ENCODE assay signal across 24 mouse cellular contexts in the genomic region with DNA sequence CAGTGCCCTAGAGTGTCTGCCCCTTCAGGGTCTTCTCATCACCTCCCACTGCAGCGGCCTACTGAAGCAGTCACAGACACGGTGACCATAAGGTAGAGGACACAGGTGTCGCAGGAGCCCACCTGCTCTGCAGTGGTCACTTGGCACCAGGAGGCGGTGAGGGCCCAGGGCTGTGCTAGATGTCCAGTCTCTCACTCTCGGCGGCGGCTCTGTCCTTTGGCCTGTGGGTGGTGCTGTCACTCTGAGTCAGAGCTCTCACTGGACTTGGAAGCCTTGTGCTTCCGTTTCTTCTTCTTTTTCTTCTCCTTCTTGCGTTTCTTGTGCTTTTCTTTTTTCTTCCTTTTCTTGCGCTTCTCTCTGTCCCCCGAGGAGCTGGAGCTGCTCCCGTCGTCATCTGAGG. TPM values are rescaled to one million over a fixed set of nuclear protein-coding genes. Genes with fewer than 3 reads are reported as not detected.
DNase-seq lines count a peak whose midpoint lies in the region; ATAC-seq and TF ChIP-seq lines count a peak whose summit lies in the region.
"Had no signal": no experiment of that assay in that cellular context is flagged by ENCODE, and none has a peak within 500 bp of the region (broad histone marks: within the 10 kb centered on the region; RNA-seq: fewer than 3 reads in every experiment).

No protein-coding gene starts in this region.

- peak; percentile 70; the same call in 1 of the 2 replicates for ATAC-seq in cerebellum, adult (ENCODE audit: insufficient number of reproducible peaks, low FRiP score, low TSS enrichment)
- ATAC-seq in hindbrain, postnatal 0 days = no peak
- ATAC-seq in hindbrain, embryonic 16.5 days = no peak
- ATAC-seq in lung, embryonic 14.5 days (ENCODE audit: insufficient read depth) = no peak
- ATAC-seq: midbrain, embryonic 15.5 days had no signal

- TF ChIP-seq POLR2A in lung, adult 2 months (IDR thresholded peaks at IDR 0.05; ENCODE audit: borderline replicate concordance, extremely low read depth, low read depth, low read length) = no peak
- no peak for TF ChIP-seq POLR2A in bone marrow, adult 2 months (IDR thresholded peaks at IDR 0.05; ENCODE audit: borderline replicate concordance, control insufficient read depth, low read depth, low read length)

- H3K36me3 ChIP-seq in hindbrain, postnatal 0 days (ENCODE audit: insufficient read depth, low read length) = peaks cover 59% of the 10 kb centered on the region
- H3K36me3 ChIP-seq in hindbrain, embryonic 16.5 days (ENCODE audit: control insufficient read depth, insufficient read depth, low read length) = peaks cover 41% of the 10 kb centered on the region
- H3K36me3 ChIP-seq in lung, embryonic 14.5 days (ENCODE audit: insufficient read depth) = peaks cover 70% of the 10 kb centered on the region

- H3K9me3 ChIP-seq in hindbrain, postnatal 0 days (ENCODE audit: low read length) = no peaks in the 10 kb centered on the region
- no peaks in the 10 kb centered on the region for H3K9me3 ChIP-seq in hindbrain, embryonic 16.5 days (ENCODE audit: control insufficient read depth, low read length)
- H3K9me3 ChIP-seq in lung, embryonic 14.5 days (ENCODE audit: low read depth, low read length) = no peaks in the 10 kb centered on the region
- H3K9me3 ChIP-seq: embryonic facial prominence, embryonic 13.5 days; forebrain, embryonic 10.5 days; heart, embryonic 13.5 days; liver, embryonic 15.5 days; midbrain, embryonic 15.5 days had no signal

- H3K9ac ChIP-seq in hindbrain, postnatal 0 days (replicated peaks; ENCODE audit: low read length) = no peak overlapping the region
- no peak overlapping the region for H3K9ac ChIP-seq in hindbrain, embryonic 16.5 days (ENCODE audit: low read depth, low read length)
- no peak overlapping the region for H3K9ac ChIP-seq in lung, embryonic 14.5 days
- H3K9ac ChIP-seq: embryonic facial prominence, embryonic 13.5 days; heart, embryonic 13.5 days; liver, embryonic 15.5 days; midbrain, embryonic 15.5 days had no signal

- no peak overlapping the region for H3K27ac ChIP-seq in hindbrain, postnatal 0 days
- H3K27ac ChIP-seq in hindbrain, embryonic 16.5 days (ENCODE audit: low read depth, low read length) = no peak overlapping the region
- no peak overlapping the region for H3K27ac ChIP-seq in lung, embryonic 14.5 days (ENCODE audit: low read depth)
- no peak overlapping the region for H3K27ac ChIP-seq in bone marrow, adult 2 months (ENCODE audit: control insufficient read depth, insufficient read depth, low read depth, low read length, poor library complexity)
- H3K27ac ChIP-seq: embryonic facial prominence, embryonic 13.5 days; forebrain, embryonic 10.5 days; heart, embryonic 13.5 days; liver, embryonic 15.5 days; midbrain, embryonic 15.5 days had no signal

- H3K4me3 ChIP-seq in hindbrain, postnatal 0 days (ENCODE audit: low read length) = no peak overlapping the region
- H3K4me3 ChIP-seq in hindbrain, embryonic 16.5 days (ENCODE audit: low read length) = no peak overlapping the region
- no peak overlapping the region for H3K4me3 ChIP-seq in lung, embryonic 14.5 days (ENCODE audit: low read depth, low read length)
- no peak overlapping the region for H3K4me3 ChIP-seq in lung, adult 2 months (replicated peaks; ENCODE audit: extremely low read depth, low read depth, low read length)
- H3K4me3 ChIP-seq in bone marrow, adult 2 months (replicated peaks; ENCODE audit: control insufficient read depth, low read depth, low read length) = no peak overlapping the region
- H3K4me3 ChIP-seq: embryonic facial prominence, embryonic 13.5 days; forebrain, embryonic 10.5 days; heart, embryonic 13.5 days; liver, embryonic 15.5 days; midbrain, embryonic 15.5 days had no signal

- H3K27me3 ChIP-seq in hindbrain, postnatal 0 days (ENCODE audit: insufficient read depth, low read length) = no peaks in the 10 kb centered on the region
- H3K27me3 ChIP-seq in hindbrain, embryonic 16.5 days (replicated peaks; ENCODE audit: control insufficient read depth, insufficient read depth, low read length) = no peaks in the 10 kb centered on the region
- no peaks in the 10 kb centered on the region for H3K27me3 ChIP-seq in lung, embryonic 14.5 days (ENCODE audit: insufficient read depth, low read length)
- H3K27me3 ChIP-seq: embryonic facial prominence, embryonic 13.5 days; heart, embryonic 13.5 days; liver, embryonic 15.5 days; midbrain, embryonic 15.5 days had no signal

- no peak overlapping the region for H3K4me2 ChIP-seq in hindbrain, postnatal 0 days (ENCODE audit: low read depth, low read length)
- no peak overlapping the region for H3K4me2 ChIP-seq in hindbrain, embryonic 16.5 days (ENCODE audit: low read length)
- no peak overlapping the region for H3K4me2 ChIP-seq in lung, embryonic 14.5 days
- H3K4me2 ChIP-seq: embryonic facial prominence, embryonic 13.5 days; heart, embryonic 13.5 days; liver, embryonic 15.5 days; midbrain, embryonic 15.5 days had no signal

- TF ChIP-seq CTCF in hindbrain, postnatal 0 days (IDR thresholded peaks at IDR 0.05; ENCODE audit: low read depth) = peak; percentile 9
- peak; percentile 23; the same call in 1 of the 2 replicates for TF ChIP-seq CTCF in lung, embryonic 14.5 days (IDR thresholded peaks at IDR 0.05; ENCODE audit: low read depth)
- no peak for TF ChIP-seq CTCF in lung, adult 2 months (IDR thresholded peaks at IDR 0.05; ENCODE audit: insufficient read depth, low read length)
- peak; percentile 39; the same call in 1 of the 2 replicates for TF ChIP-seq CTCF in bone marrow, adult 2 months (IDR thresholded peaks at IDR 0.05; ENCODE audit: control insufficient read depth, insufficient read depth, low read length)

- no peaks in the 10 kb centered on the region for H3K4me1 ChIP-seq in hindbrain, postnatal 0 days (ENCODE audit: insufficient read depth, low read length)
- H3K4me1 ChIP-seq in hindbrain, embryonic 16.5 days (ENCODE audit: control insufficient read depth, insufficient read depth, low read depth, low read length) = no peaks in the 10 kb centered on the region
- no peaks in the 10 kb centered on the region for H3K4me1 ChIP-seq in lung, embryonic 14.5 days (ENCODE audit: insufficient read depth)
- H3K4me1 ChIP-seq in lung, adult 2 months (ENCODE audit: control insufficient read depth, insufficient read depth, low read length) = no peaks in the 10 kb centered on the region
- H3K4me1 ChIP-seq in bone marrow, adult 2 months (ENCODE audit: control insufficient read depth, insufficient read depth, low read length) = peaks cover 5% of the 10 kb centered on the region
- H3K4me1 ChIP-seq: embryonic facial prominence, embryonic 13.5 days; forebrain, embryonic 10.5 days; heart, embryonic 13.5 days; midbrain, embryonic 15.5 days had no signal

- DNase-seq in cerebellum, adult 11-12 months = no peak
- DNase-seq in hindbrain, postnatal 0 days (ENCODE audit: low spot score) = no peak
- no peak for DNase-seq in lung, embryonic 14.5 days
- no peak for DNase-seq in lung, adult 2 months
- no peak for DNase-seq in left cerebral cortex, adult 9 months (ENCODE audit: low spot score in 2 of 2)
- DNase-seq: B cell, adult 2 months; heart, postnatal 4 days; kidney, postnatal 10 days; layer of hippocampus, adult 9-11 months had no signal

- 85% methylated on average over 13 of the region's 13 CpGs for WGBS in hindbrain, postnatal 0 days
- whole genome bisulfite sequencing in hindbrain, embryonic 16.5 days = 89% methylated on average over 13 of the region's 13 CpGs
- 86% methylated on average over 13 of the region's 13 CpGs for WGBS in lung, embryonic 14.5 days
- 84% methylated on average over 13 of the region's 13 CpGs for WGBS in lung, adult 2 months
- WGBS in bone marrow, adult 2 months = 83% methylated on average over 13 of the region's 13 CpGs

RNA-seq across cellular contexts. Expression of gene Gm17545, which starts 5.7 kb away (rescaled TPM):
- not detected in 2 replicates for total RNA-seq in hindbrain, postnatal 0 days (2014; rRNA removed)
- not detected in 2 replicates for polyA plus RNA-seq in hindbrain, postnatal 0 days (2015; fragmentation: Nextera tagmentation; extraction: Ambion mirVana)
- not detected in 2 replicates for polyA plus RNA-seq in hindbrain, embryonic 16.5 days (2015; fragmentation: Nextera tagmentation; extraction: Ambion mirVana)
- polyA plus RNA-seq in lung, embryonic 14.5 days (2014; fragmentation: Nextera tagmentation; extraction: Ambion mirVana) = not detected in 2 replicates
- polyA plus RNA-seq in lung, adult 2 months (2012; rRNA removed) = not detected in 2 replicates
- not detected in 2 replicates for polyA plus RNA-seq in bone marrow, adult 2 months (2011; ENCODE audit: insufficient read depth, insufficient read length, low replicate concordance, missing spikeins)
- total RNA-seq: common myeloid progenitor, adult 5-6 weeks; ES-E14; gastrocnemius, postnatal 4 days; heart, postnatal 4 days; left cerebral cortex, postnatal 36 days; megakaryocyte progenitor cell, adult 5-6 weeks had no signal
- polyA plus RNA-seq: embryonic facial prominence, embryonic 13.5 days; forebrain, embryonic 10.5 days; heart, embryonic 13.5 days; liver, embryonic 15.5 days; midbrain, embryonic 15.5 days; neural tube, embryonic 11.5 days; testis, adult 2 months had no signal

RNA-seq across cellular contexts. Expression of gene Rp9, which starts 21.1 kb away (rescaled TPM):
- total RNA-seq in hindbrain, postnatal 0 days (2014; rRNA removed) = 63.2 and 72.3 TPM in 2 replicates
- polyA plus RNA-seq in hindbrain, postnatal 0 days (2015; fragmentation: Nextera tagmentation; extraction: Ambion mirVana) = 75.1 and 81.4 TPM in 2 replicates
- polyA plus RNA-seq in hindbrain, embryonic 16.5 days (2015; fragmentation: Nextera tagmentation; extraction: Ambion mirVana) = 65.2 and 68.3 TPM in 2 replicates
- 65.7 and 71.0 TPM in 2 replicates for polyA plus RNA-seq in lung, embryonic 14.5 days (2014; fragmentation: Nextera tagmentation; extraction: Ambion mirVana)
- 56.2 and 113 TPM in 2 replicates for polyA plus RNA-seq in lung, adult 2 months (2012; rRNA removed)
- 42.4 and 64.8 TPM in 2 replicates for polyA plus RNA-seq in bone marrow, adult 2 months (2011; ENCODE audit: insufficient read depth, insufficient read length, low replicate concordance, missing spikeins)

RNA-seq across cellular contexts. Expression of gene Bbs9, which starts 27.1 kb away (rescaled TPM):
- total RNA-seq in hindbrain, postnatal 0 days (2014; rRNA removed) = 27.0 and 27.5 TPM in 2 replicates
- 14.0 and 15.2 TPM in 2 replicates for polyA plus RNA-seq in hindbrain, postnatal 0 days (2015; fragmentation: Nextera tagmentation; extraction: Ambion mirVana)
- polyA plus RNA-seq in hindbrain, embryonic 16.5 days (2015; fragmentation: Nextera tagmentation; extraction: Ambion mirVana) = 18.3 and 18.8 TPM in 2 replicates
- 12.5 and 17.1 TPM in 2 replicates for polyA plus RNA-seq in lung, embryonic 14.5 days (2014; fragmentation: Nextera tagmentation; extraction: Ambion mirVana)
- 13.1 and 15.3 TPM in 2 replicates for polyA plus RNA-seq in lung, adult 2 months (2012; rRNA removed)
- 4.5 and 8.0 TPM in 2 replicates for polyA plus RNA-seq in bone marrow, adult 2 months (2011; ENCODE audit: insufficient read depth, insufficient read length, low replicate concordance, missing spikeins)

RNA-seq across cellular contexts. Expression of gene 9530077C05Rik, which starts 37.1 kb away (rescaled TPM):
- total RNA-seq in hindbrain, postnatal 0 days (2014; rRNA removed) = 13.8 and 15.5 TPM in 2 replicates
- polyA plus RNA-seq in hindbrain, postnatal 0 days (2015; fragmentation: Nextera tagmentation; extraction: Ambion mirVana) = 15.0 and 16.8 TPM in 2 replicates
- 16.0 and 19.3 TPM in 2 replicates for polyA plus RNA-seq in hindbrain, embryonic 16.5 days (2015; fragmentation: Nextera tagmentation; extraction: Ambion mirVana)
- 4.9 and 5.6 TPM in 2 replicates for polyA plus RNA-seq in lung, embryonic 14.5 days (2014; fragmentation: Nextera tagmentation; extraction: Ambion mirVana)
- 0.75 and 1.2 TPM in 2 replicates for polyA plus RNA-seq in lung, adult 2 months (2012; rRNA removed)
- polyA plus RNA-seq in bone marrow, adult 2 months (2011; ENCODE audit: insufficient read depth, insufficient read length, low replicate concordance, missing spikeins) = 4.9 and 8.9 TPM in 2 replicates

RNA-seq across cellular contexts. Expression of gene Anln, which starts 59.4 kb away (rescaled TPM):
- total RNA-seq in hindbrain, postnatal 0 days (2014; rRNA removed) = 6.3 and 6.8 TPM in 2 replicates
- 2.7 and 3.3 TPM in 2 replicates for polyA plus RNA-seq in hindbrain, postnatal 0 days (2015; fragmentation: Nextera tagmentation; extraction: Ambion mirVana)
- 4.1 and 6.2 TPM in 2 replicates for polyA plus RNA-seq in hindbrain, embryonic 16.5 days (2015; fragmentation: Nextera tagmentation; extraction: Ambion mirVana)
- 68.6 and 74.1 TPM in 2 replicates for polyA plus RNA-seq in lung, embryonic 14.5 days (2014; fragmentation: Nextera tagmentation; extraction: Ambion mirVana)
- polyA plus RNA-seq in lung, adult 2 months (2012; rRNA removed) = 1.4 and 1.8 TPM in 2 replicates
- polyA plus RNA-seq in bone marrow, adult 2 months (2011; ENCODE audit: insufficient read depth, insufficient read length, low replicate concordance, missing spikeins) = 26.1 and 35.5 TPM in 2 replicates
